Mouse (Mus musculus): ENCODE measurements around the gene Msmb.
"Not testable (repeated sequence)": the region's sequence is repeated elsewhere in the genome, so short reads cannot be mapped to it uniquely, and the experiment has no call there.

Gene Msmb

GRCm38 (mm10) chr14:32164173-32165051 is 22.6 kb downstream of the Msmb start:
- TF ChIP-seq POU5F1 (IDR thresholded peaks at IDR 0.05; ENCODE audit: borderline replicate concordance, low read length) (no peak), CTCF (conservative IDR thresholded peaks at IDR 0.05; ENCODE audit: low read length) (no peak), NANOG (IDR thresholded peaks at IDR 0.05; ENCODE audit: borderline replicate concordance, low read length) (no peak)
- Histone ChIP-seq H3K4me3 (replicated peaks; ENCODE audit: low read length) (peak overlapping the region; percentile 77), H3K27me3 (ENCODE audit: insufficient read depth, low read length) (no peaks in the 10 kb centered on the region), H3K36me3 (ENCODE audit: insufficient read depth, low read length) (peaks cover 8% of the 10 kb centered on the region; the same call in 1 of the 2 replicates), H3K9me3 (ENCODE audit: low read length) (no peaks in the 10 kb centered on the region), H3K4me1 (replicated peaks; ENCODE audit: low read depth, low read length) (peaks cover 89% of the 10 kb centered on the region)

DNA sequence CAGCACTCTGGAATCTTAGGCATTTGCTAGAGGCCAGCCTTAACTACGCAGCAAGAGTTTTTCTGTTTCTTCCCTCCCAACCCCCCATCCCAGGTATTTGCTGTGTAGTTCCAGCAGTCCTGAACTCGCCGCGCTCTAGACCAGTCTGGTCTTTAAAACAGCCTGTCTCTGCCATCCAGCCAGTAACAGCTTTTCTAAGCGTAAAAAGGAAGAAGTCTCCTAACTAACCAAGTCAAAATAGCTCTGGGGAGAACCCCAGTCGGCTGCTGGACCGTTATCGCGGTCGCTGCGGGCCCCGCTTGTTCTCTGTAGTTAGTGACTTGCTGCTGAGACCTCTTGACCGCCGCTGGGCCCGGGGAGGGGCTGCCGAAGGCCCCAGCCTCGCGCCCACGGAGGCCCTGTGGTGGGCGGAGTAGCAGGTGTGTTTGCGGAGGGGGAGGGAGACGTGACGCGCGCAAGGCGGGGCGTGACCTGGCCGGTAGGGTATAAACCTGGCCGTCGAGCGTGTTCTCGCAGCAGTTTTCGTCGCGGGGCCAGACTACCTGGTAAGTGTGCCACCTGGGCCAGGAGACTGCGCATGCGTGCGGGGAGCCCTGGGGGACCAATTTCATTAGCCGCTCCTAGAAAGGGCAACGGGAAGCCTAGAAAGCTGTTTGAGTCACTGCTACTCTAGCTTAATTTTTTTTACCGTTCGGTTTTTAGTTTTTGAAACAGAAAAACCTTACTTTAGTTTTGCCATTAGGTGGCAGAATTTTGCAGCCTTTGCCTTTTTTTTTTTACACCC is 23.6 kb downstream of the Msmb start:
- Histone ChIP-seq H3K4me3 (replicated peaks; ENCODE audit: low read length) (peak overlapping the region; percentile 77), H3K4me1 (replicated peaks; ENCODE audit: low read depth, low read length) (peaks cover 92% of the 10 kb centered on the region), H3K27me3 (ENCODE audit: insufficient read depth, low read length) (no peaks in the 10 kb centered on the region), H3K36me3 (ENCODE audit: insufficient read depth, low read length) (peaks cover 17% of the 10 kb centered on the region), H3K9me3 (ENCODE audit: low read length) (no peaks in the 10 kb centered on the region)
- TF ChIP-seq CTCF (conservative IDR thresholded peaks at IDR 0.05; ENCODE audit: low read length): no peak
- TF ChIP-seq POU5F1 (IDR thresholded peaks at IDR 0.05; ENCODE audit: borderline replicate concordance, low read length): no peak
- TF ChIP-seq NANOG (IDR thresholded peaks at IDR 0.05; ENCODE audit: borderline replicate concordance, low read length): no peak

- H3K4me3 ChIP-seq (replicated peaks; ENCODE audit: low read length): peak overlapping the region; percentile 77
- peaks cover 23% of the 10 kb centered on the region for H3K36me3 ChIP-seq (ENCODE audit: insufficient read depth, low read length)
- H3K4me1 ChIP-seq (replicated peaks; ENCODE audit: low read depth, low read length): peaks cover 86% of the 10 kb centered on the region
- no peak for TF ChIP-seq POU5F1 (IDR thresholded peaks at IDR 0.05; ENCODE audit: borderline replicate concordance, low read length)
- TF ChIP-seq CTCF (conservative IDR thresholded peaks at IDR 0.05; ENCODE audit: low read length): no peak
- TF ChIP-seq NANOG (IDR thresholded peaks at IDR 0.05; ENCODE audit: borderline replicate concordance, low read length): no peak
- no peaks in the 10 kb centered on the region for H3K27me3 ChIP-seq (ENCODE audit: insufficient read depth, low read length)
- H3K9me3 ChIP-seq (ENCODE audit: low read length): no peaks in the 10 kb centered on the region
Measured at GRCm38 (mm10) chr14:32166062-32166441, 24.2 kb downstream of the Msmb start.

DNA sequence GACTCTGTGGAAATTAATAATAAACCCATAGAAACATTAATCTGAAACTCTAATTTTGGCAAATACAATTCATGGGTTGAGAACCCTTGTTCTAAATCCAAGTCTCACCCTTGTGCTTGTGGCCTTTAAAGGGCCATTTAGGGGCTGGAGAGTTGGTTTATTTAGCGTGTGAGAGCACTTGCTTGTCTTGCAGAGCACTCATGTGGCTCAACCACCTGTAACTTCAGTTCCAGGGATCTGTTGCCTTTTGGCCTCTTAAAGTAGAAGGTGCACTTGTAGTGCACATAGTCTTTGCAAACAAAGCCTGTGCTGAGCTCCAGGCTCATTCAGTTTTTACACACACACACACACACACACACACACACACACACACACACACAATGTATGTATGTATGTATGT is 25.0 kb downstream of the Msmb start:
- Histone ChIP-seq H3K4me1 (replicated peaks; ENCODE audit: low read depth, low read length) (peaks cover 78% of the 10 kb centered on the region), H3K9me3 (ENCODE audit: low read length) (no peaks in the 10 kb centered on the region), H3K27me3 (ENCODE audit: insufficient read depth, low read length) (no peaks in the 10 kb centered on the region), H3K36me3 (ENCODE audit: insufficient read depth, low read length) (peaks cover 29% of the 10 kb centered on the region), H3K4me3 (replicated peaks; ENCODE audit: low read length) (no peak overlapping the region)
- TF ChIP-seq NANOG (IDR thresholded peaks at IDR 0.05; ENCODE audit: borderline replicate concordance, low read length) (no peak), CTCF (conservative IDR thresholded peaks at IDR 0.05; ENCODE audit: low read length) (no peak), POU5F1 (IDR thresholded peaks at IDR 0.05; ENCODE audit: borderline replicate concordance, low read length) (no peak)

- Histone ChIP-seq H3K9me3 (ENCODE audit: low read length) (no peaks in the 10 kb centered on the region), H3K36me3 (ENCODE audit: insufficient read depth, low read length) (peaks cover 29% of the 10 kb centered on the region)
- no peak for TF ChIP-seq CTCF (conservative IDR thresholded peaks at IDR 0.05; ENCODE audit: low read length)
- no peak for TF ChIP-seq POU5F1 (IDR thresholded peaks at IDR 0.05; ENCODE audit: borderline replicate concordance, low read length)
Measured at GRCm38 (mm10) chr14:32167326-32167725, 25.5 kb downstream of the Msmb start.

DNA sequence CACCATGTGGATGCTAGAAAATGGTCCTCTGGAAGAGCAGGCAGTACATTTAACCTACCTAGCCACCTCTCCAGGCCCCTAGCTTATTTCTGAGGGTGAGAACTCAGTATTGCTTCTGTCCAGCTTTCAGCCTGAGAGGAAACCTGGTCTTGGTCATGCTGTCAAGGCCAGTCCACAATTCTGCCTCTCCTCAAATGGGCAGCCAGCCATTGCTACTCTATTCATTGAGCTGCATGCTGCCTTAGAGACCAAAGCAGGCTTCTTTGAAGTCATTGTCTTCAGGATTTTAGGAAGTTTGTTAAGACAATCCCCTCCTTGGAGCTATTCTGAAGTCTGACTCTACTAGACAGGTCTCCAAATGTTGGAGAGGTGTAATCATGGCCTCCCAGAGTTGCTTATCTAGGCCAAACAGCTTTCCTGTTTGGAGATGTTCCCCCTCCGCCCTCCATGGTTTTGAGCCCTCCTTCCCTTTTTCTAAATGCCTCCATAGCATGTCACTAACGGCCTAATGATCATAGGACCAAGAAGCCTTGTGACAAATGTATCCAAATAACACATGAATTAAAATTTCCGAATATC is 26.9 kb downstream of the Msmb start:
- Histone ChIP-seq H3K4me1 (replicated peaks; ENCODE audit: low read depth, low read length) (peaks cover 59% of the 10 kb centered on the region), H3K4me3 (replicated peaks; ENCODE audit: low read length) (no peak overlapping the region), H3K27me3 (ENCODE audit: insufficient read depth, low read length) (no peaks in the 10 kb centered on the region), H3K36me3 (ENCODE audit: insufficient read depth, low read length) (peaks cover 43% of the 10 kb centered on the region), H3K9me3 (ENCODE audit: low read length) (no peaks in the 10 kb centered on the region)
- TF ChIP-seq NANOG (IDR thresholded peaks at IDR 0.05; ENCODE audit: borderline replicate concordance, low read length) (no peak), CTCF (conservative IDR thresholded peaks at IDR 0.05; ENCODE audit: low read length) (no peak), POU5F1 (IDR thresholded peaks at IDR 0.05; ENCODE audit: borderline replicate concordance, low read length) (no peak)

More at GRCm38 (mm10) chr14:32167326-32167725, 25.5 kb downstream of the Msmb start:
- Histone ChIP-seq H3K27me3 (ENCODE audit: insufficient read depth, low read length) (no peaks in the 10 kb centered on the region), H3K4me1 (replicated peaks; ENCODE audit: low read depth, low read length) (peaks cover 73% of the 10 kb centered on the region), H3K4me3 (replicated peaks; ENCODE audit: low read length) (no peak overlapping the region)

- TF ChIP-seq CTCF (conservative IDR thresholded peaks at IDR 0.05; ENCODE audit: low read length): no peak
- TF ChIP-seq POU5F1 (IDR thresholded peaks at IDR 0.05; ENCODE audit: borderline replicate concordance, low read length): no peak
- TF ChIP-seq NANOG (IDR thresholded peaks at IDR 0.05; ENCODE audit: borderline replicate concordance, low read length): no peak
- H3K4me3 ChIP-seq (replicated peaks; ENCODE audit: low read length): no peak overlapping the region
- peaks cover 45% of the 10 kb centered on the region for H3K4me1 ChIP-seq (replicated peaks; ENCODE audit: low read depth, low read length)
- H3K9me3 ChIP-seq (ENCODE audit: low read length): no peaks in the 10 kb centered on the region
- no peaks in the 10 kb centered on the region for H3K27me3 ChIP-seq (ENCODE audit: insufficient read depth, low read length)
- H3K36me3 ChIP-seq (ENCODE audit: insufficient read depth, low read length): peaks cover 57% of the 10 kb centered on the region
Measured at GRCm38 (mm10) chr14:32170137-32170536, 28.3 kb downstream of the Msmb start.

GRCm38 (mm10) chr14:32175310-32175709 is 33.5 kb downstream of the Msmb start:
- Histone ChIP-seq H3K4me1 (replicated peaks; ENCODE audit: low read depth, low read length) (no peaks in the 10 kb centered on the region; the same call in 1 of the 2 replicates), H3K9me3 (ENCODE audit: low read length) (no peaks in the 10 kb centered on the region), H3K36me3 (ENCODE audit: insufficient read depth, low read length) (peaks cover 75% of the 10 kb centered on the region), H3K4me3 (replicated peaks; ENCODE audit: low read length) (no peak overlapping the region), H3K27me3 (ENCODE audit: insufficient read depth, low read length) (no peaks in the 10 kb centered on the region)
- TF ChIP-seq NANOG (IDR thresholded peaks at IDR 0.05; ENCODE audit: borderline replicate concordance, low read length): no peak
- no peak for TF ChIP-seq CTCF (conservative IDR thresholded peaks at IDR 0.05; ENCODE audit: low read length)
- TF ChIP-seq POU5F1 (IDR thresholded peaks at IDR 0.05; ENCODE audit: borderline replicate concordance, low read length): no peak

DNA sequence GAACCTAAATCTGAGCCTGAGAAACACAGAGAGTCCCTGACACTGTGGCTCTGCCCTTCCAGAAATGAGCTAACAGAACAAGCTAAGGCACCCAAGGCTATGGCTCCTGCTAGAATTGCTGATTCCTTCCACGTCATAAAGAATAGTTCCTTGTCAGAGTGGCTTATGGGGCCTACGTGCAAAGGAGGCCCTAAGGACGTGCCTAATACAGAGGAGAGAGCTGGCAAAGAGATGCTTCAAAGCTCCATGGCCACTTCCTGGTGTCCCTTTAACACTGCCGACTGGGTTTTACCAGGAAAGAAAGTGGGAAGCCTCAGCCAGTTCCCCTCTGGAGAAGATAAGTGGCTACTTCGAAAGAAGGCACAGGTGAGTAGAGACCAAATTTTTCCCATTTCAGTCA is 34.8 kb downstream of the Msmb start:
- not testable (repeated sequence) for H3K27me3 ChIP-seq (ENCODE audit: insufficient read depth, low read length); H3K9me3 ChIP-seq (ENCODE audit: low read length); H3K4me3 ChIP-seq (replicated peaks; ENCODE audit: low read length); H3K4me1 ChIP-seq (replicated peaks; ENCODE audit: low read depth, low read length)
- peaks cover 75% of the 10 kb centered on the region for H3K36me3 ChIP-seq (ENCODE audit: insufficient read depth, low read length)
